Mouse (Mus musculus): ENCODE results near the gene Guca1a.
"Not testable (repeated sequence)": the region's sequence is repeated elsewhere in the genome, so short reads cannot be mapped to it uniquely, and the experiment has no call there.

Gene Guca1a

DNA sequence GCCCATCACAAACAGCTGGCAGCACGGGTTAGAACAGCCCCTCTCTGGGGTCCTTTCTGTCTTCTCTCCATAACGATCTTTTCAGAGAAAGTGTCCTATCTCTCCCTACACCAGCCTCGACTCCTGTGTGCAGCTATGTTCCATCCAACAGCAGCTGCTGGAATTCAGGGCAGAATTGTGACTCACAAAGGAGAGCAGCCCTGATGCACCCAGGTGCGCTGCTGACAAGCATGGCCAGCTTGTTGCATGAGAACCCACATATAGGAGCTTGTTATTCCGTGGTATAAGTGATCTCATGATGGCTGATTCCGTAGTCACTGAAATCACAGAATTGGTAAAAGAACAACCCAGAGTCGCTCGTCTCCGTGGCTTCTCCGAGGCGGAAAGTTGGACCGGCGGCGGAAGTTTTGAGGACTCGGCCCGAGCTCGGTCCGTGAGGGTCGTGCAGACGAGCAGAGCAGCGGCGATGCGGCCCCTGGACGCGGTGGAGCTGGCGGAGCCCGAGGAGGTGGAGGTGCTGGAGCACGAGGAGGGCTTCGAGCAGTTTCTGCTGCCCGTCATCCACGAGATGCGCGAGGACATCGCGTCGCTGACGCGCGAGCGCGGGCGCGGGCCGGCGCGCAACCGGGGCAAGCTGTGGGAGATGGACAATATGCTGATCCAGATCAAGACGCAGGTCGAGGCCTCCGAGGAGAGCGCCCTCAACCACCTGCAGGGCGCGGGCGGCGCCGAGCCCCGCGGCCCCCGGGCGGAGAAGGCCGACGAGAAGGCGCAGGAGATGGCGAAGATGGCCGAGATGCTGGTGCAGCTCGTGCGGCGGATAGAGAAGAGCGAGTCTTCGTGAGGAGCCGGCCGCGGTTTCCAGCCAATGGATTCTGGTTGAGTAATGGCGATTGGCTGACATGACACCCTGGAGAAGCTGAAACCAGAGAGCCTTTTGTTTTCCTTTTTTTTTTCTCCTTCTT lies 9.8 kb upstream of the Guca1a start:
- DNase-seq (ENCODE audit: low spot score) = not testable (repeated sequence)

DNA sequence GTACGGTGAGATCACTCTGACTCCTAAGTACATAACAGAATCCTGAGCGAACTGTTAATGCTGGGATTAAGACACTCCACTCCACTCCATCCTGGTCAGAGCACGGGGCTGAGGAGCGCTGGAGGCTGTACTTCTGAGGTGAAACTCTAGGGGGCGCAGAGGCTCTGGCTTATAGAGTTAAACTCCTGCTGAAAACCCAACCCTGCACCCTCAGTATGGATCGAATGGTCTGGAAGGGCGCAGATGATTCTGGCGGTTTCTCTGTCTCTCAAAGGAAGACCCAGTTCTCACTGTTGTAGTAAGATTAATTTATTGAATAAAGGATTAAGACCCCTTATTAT lies 8.1 kb upstream of the Guca1a start:
- peak; percentile 22 for DNase-seq (ENCODE audit: low spot score)

- no peak for DNase-seq (ENCODE audit: low spot score)
These were observed 7.6 kb upstream of the Guca1a start for GRCm38 (mm10) chr17:47407717-47408557.

DNA sequence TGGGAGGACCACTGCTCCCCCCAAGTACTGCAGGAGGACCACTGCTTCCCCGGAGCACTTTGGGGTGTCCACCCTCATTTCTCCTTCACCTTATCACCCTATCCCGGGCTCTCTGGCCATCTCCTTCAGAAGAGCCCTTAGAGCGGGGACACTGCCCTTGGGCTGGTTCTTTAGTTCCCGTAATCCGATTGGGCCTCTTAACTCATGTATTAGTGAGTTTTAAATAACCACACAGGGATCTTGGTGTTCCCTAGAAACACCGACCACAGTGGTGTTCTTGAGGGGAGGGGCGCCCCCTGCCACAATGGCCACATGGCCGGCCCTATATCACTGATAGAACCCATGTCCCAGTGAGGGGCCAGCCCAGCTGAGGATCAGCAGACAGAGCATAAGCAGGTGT lies 1.3 kb downstream of the Guca1a start:
- no peak for DNase-seq (ENCODE audit: low spot score)

- DNase-seq (ENCODE audit: low spot score) = no peak
These were observed 4.9 kb downstream of the Guca1a start for GRCm38 (mm10) chr17:47395376-47395913.

DNA sequence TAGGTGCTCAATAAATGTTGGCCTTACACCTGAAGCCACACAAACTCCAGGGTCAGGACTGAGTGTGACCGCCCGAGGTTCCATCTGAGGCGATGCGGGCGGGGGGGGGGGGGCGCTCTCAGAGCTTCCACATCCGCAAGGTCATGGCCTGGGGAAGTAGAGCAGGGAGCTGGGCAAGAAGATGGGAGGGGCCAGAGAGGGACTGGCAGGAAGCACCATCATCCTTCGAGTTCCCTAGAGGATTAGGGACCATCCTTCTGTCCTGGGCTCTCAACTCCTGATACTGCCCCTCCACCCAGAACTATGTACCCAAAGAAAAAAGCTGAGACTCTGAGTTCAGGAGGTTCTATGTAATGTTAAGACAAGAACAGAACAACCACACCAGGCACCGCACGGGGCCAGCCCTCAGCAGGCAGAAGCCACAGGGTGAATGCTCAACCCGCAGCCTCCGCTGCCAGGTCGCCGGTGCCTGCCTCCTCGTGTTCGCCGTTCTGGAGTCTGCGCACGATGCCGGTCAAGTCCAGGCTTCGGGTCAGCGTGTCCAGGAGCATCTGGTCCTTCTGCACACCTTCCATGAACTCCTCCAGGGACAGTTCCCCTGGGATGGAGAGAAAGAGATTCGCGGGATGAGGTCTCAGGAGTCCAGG lies 6.0 kb downstream of the Guca1a start:
- DNase-seq (ENCODE audit: low spot score) = no peak

- DNase-seq (ENCODE audit: low spot score) = no peak
These were observed 13.7 kb downstream of the Guca1a start for GRCm38 (mm10) chr17:47386649-47387048.

GRCm38 (mm10) chr17:47385145-47385544 lies 15.2 kb downstream of the Guca1a start, which contains the start of gene Guca1b:
Gene Guca1b, plus strand, starts transcription at chr17:47385393.
- no peak for DNase-seq (ENCODE audit: low spot score)

GRCm38 (mm10) chr17:47384064-47384463 lies 16.3 kb downstream of the Guca1a start:
- no peak for DNase-seq (ENCODE audit: low spot score)

GRCm38 (mm10) chr17:47383266-47383665 lies 17.1 kb downstream of the Guca1a start:
- no peak for DNase-seq (ENCODE audit: low spot score)

DNA sequence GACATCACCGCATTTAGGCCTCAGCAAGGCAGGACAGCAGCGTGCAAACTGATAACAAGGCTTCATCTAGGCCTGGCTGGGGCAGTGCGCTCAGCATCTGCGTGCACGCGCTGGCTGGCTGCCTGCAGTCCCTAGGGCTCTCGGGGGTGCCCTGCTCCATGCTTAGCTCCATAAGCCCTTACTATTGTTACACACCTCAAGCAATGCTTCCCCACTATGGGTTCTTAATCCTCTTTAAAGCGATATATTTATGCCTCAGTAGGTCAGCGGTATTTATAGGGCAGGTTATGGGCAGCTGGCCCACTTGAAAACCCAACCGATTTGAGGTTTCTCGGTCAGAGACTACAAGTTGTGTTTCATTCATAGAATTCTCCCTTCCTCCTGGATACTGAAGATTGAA lies 18.5 kb downstream of the Guca1a start:
- no peak for DNase-seq (ENCODE audit: low spot score)

DNA sequence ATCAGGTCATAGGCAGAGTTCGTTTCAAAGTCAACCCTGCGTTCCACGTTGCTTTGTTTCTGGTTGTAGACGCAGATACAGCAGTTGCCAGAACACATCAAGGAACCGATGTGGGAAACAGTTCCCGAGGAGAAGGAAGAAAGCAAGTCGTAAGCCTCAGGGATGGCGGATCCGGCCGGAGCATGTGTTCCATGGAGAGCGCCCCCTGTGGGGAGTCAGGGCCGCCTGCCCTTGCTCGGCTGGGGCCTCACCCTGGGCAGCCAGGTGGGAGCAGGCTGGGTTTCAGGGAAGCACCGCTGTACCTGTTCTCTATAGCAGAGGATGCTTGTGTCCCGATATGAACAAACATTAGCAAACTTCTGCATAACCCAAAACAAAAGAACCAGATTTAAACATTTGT lies 22.3 kb downstream of the Guca1a start:
- DNase-seq (ENCODE audit: low spot score) = no peak

GRCm38 (mm10) chr17:47376779-47377280 lies 23.6 kb downstream of the Guca1a start:
- DNase-seq (ENCODE audit: low spot score) = no peak

DNA sequence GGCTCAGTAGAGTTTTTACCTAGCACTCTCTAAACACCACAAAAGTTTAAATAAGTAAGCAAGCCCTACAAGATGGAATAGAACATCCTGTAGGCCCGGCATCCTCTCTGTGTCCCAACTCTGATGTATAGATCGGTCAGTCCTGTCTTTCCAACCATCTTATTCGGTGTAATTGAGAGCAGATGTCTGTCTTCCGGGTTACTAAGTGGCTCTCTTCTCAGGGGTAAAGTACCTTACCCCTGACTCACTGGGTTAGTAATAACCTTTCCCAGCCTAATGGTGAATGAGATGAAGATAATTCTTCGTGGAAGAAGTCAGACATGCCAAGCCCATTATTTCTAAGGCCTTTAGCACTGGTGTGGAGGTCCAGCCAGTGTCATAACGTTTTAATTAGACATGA lies 26.4 kb downstream of the Guca1a start:
- no peak for DNase-seq (ENCODE audit: low spot score)

- peak; percentile 48 for DNase-seq (ENCODE audit: low spot score)
These were observed 28.9 kb downstream of the Guca1a start for GRCm38 (mm10) chr17:47371451-47371850.

GRCm38 (mm10) chr17:47369087-47369443 lies 31.3 kb downstream of the Guca1a start:
- no peak for DNase-seq (ENCODE audit: low spot score)

DNA sequence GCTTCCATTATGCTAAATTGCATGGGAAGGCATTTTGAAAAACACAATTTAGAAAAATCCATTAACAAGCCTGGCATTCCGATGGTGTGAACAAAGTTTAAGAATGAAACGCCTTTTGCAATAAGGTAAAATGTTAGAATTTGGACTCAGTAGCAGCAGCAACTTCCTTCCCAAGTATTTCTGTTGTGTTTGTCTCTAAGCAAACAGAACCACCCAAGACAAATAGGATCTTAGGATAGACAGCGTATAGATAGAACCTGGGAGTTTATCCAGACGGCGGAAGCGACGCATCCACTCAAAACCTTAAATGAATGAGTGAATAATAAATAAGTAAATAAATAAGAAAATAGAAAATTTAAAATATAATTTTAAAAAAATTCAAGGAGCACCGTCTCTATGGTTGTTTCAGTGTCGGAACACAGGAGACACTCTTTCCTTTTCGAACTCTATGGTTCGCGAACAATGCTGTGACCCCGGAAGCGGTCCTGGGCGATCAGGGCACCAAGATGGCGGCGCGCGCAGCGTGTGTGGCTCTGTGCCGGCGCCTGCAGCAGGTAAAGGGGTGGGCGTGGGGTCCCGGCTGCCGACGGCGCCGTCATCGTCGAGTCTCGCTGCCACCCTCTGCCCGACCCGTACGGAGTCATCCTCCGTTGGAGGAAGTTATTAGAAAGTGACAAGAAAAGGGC lies 31.8 kb downstream of the Guca1a start, which contains the start of gene Mrps10:
TSS of gene Mrps10 (plus strand) at position 487 of the 686 bp plus-strand sequence.
- DNase-seq (ENCODE audit: low spot score) = peak; percentile 88

- no peak for DNase-seq (ENCODE audit: low spot score)
These were observed 39.0 kb downstream of the Guca1a start for GRCm38 (mm10) chr17:47361343-47361742.

DNA sequence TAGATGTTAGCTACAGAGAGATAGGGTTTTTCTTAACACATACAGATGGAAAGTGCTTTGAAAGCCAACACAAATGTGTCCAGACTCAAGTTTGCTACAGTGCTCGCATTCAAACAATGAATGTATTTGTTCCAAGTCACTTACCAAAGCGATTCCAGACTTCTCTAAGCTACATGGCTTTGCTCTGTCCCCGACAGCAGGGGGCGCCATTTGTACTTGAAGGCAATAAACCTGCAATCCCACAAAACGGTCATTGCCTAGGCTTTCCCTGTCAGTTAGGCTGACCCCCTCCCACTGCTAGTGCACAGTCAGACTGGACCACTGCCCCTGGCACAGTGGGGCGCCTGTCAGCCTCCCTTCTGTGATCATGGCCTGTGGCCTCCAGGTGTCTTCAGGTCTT lies 40.4 kb downstream of the Guca1a start:
- DNase-seq (ENCODE audit: low spot score) = no peak

DNA sequence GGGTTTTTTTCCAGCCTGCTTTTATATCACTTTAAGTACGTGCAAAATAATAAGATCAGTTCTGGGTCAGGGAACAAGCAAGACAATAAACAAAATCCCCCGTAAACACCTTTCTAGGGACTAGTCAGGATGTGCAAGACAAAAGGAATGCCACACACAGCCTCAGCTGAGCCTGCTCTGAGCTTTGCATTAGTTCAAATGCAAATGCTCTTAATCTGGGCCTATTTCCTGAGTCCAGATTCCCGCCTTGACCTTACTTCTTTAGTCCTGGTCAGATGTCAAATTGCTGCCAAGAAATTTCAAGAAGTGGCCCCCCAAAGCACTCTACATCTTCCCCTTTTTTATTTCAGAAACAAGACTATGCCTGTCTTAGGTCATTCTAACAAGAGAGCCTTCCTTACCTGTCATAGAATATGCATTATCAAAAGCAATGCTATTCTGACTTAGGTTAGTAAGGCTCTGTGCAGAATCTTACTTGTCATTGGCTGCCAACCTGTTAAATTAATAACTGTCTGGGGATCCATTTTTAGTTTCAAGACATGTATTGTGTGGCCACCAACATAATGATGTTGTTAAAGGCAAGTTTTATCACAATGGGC lies 50.6 kb downstream of the Guca1a start:
- no peak for DNase-seq (ENCODE audit: low spot score)
